Mouse (Mus musculus) ES-Bruce4 (cell line): ENCODE data around the gene Maml2. TPM values are rescaled to one million over a fixed set of nuclear protein-coding genes. Genes with fewer than 3 reads are reported as not detected.
"Not testable (repeated sequence)": the region's sequence is repeated elsewhere in the genome, so short reads cannot be mapped to it uniquely, and the experiment has no call there.

ENCODE experiments used
- H3K27ac ChIP-seq: 2 replicates; pipeline ENCODE4 v1.5.1; 2012; ENCODE audit warnings: low read length, inconsistent platforms; ENCODE audit not compliant: insufficient read depth
- H3K27me3 ChIP-seq: 2 replicates; pipeline ENCODE4 v1.6.1; 2012; ENCODE audit warnings: mild to moderate bottlenecking, low read length, inconsistent platforms; ENCODE audit not compliant: control insufficient read depth, poor library complexity, insufficient read depth, severe bottlenecking
- H3K36me3 ChIP-seq: 2 replicates; pipeline ENCODE4 v1.6.1; 2012; ENCODE audit warnings: inconsistent platforms, mild to moderate bottlenecking, low read length, moderate library complexity; ENCODE audit not compliant: control insufficient read depth, poor library complexity, insufficient read depth, severe bottlenecking
- H3K4me1 ChIP-seq: one replicate; pipeline ENCODE4 v1.8.1; 2011; ENCODE audit warnings: low read length; ENCODE audit not compliant: control insufficient read depth, insufficient read depth
- H3K4me3 ChIP-seq: 2 replicates; pipeline ENCODE4 v1.5.1; 2011; ENCODE audit warnings: low read depth, mild to moderate bottlenecking, low read length
- H3K9ac ChIP-seq: 2 replicates; pipeline ENCODE4 v1.6.1; 2012; ENCODE audit warnings: low read depth, mild to moderate bottlenecking, inconsistent platforms; ENCODE audit not compliant: poor library complexity, severe bottlenecking
- H3K9me3 ChIP-seq: replicated peaks from 2 replicates; pipeline ENCODE4 v1.6.1; 2012; ENCODE audit warnings: mild to moderate bottlenecking, low read length, inconsistent platforms; ENCODE audit not compliant: control insufficient read depth, poor library complexity, insufficient read depth, severe bottlenecking
- CTCF ChIP-seq: IDR thresholded peaks from one replicate; pipeline ENCODE4 v1.8.1; 2011; ENCODE audit warnings: low read depth, low read length
- EP300 ChIP-seq: IDR thresholded peaks from 2 replicates; pipeline ENCODE4 v1.6.1; 2011; ENCODE audit warnings: low read depth, low read length; ENCODE audit not compliant: insufficient read depth
- POLR2A ChIP-seq: IDR thresholded peaks from one replicate; pipeline ENCODE4 v1.8.1; 2011; ENCODE audit warnings: low read length; ENCODE audit not compliant: insufficient read depth
- polyA plus RNA-seq: library from polyadenylated mRNA; stranded (reverse); fragments of >200 nt; gene quantifications from 2 replicates; pipeline ENCODE4 v1.2.4, GENCODE M21; 2011; ENCODE audit warnings: low read depth; ENCODE audit not compliant: missing spikeins, insufficient read depth, insufficient read length

Gene Maml2
- polyA plus RNA-seq, 1 experiment: 1.4 TPM

GRCm38 (mm10) chr9:13709436-13709835 lies 411.7 kb downstream of the Maml2 start:
- H3K36me3 ChIP-seq: no peaks in the 10 kb centered on the region
- no peaks in the 10 kb centered on the region for H3K27me3 ChIP-seq
- H3K9ac ChIP-seq: no peak overlapping the region
- H3K4me3 ChIP-seq: no peak overlapping the region
- H3K9me3 ChIP-seq: no peaks in the 10 kb centered on the region
- TF ChIP-seq POLR2A (no peak), CTCF (no peak), EP300 (no peak)
- no peaks in the 10 kb centered on the region for H3K4me1 ChIP-seq
- H3K27ac ChIP-seq: no peak overlapping the region

GRCm38 (mm10) chr9:13715891-13716290 lies 418.1 kb downstream of the Maml2 start:
- not testable (repeated sequence) for H3K27me3 ChIP-seq, H3K4me3 ChIP-seq, H3K27ac ChIP-seq, H3K4me1 ChIP-seq, H3K36me3 ChIP-seq, H3K9ac ChIP-seq, H3K9me3 ChIP-seq

GRCm38 (mm10) chr9:13716316-13717099 lies 418.8 kb downstream of the Maml2 start:
- no peak overlapping the region for H3K27ac ChIP-seq

GRCm38 (mm10) chr9:13748404-13748797 lies 450.6 kb downstream of the Maml2 start, which contains the start of gene Mtmr2:
Gene Mtmr2, plus strand, starts transcription at chr9:13748410.
- H3K4me3 ChIP-seq: peak within 1 kb of the TSS; percentile 99
- H3K27ac ChIP-seq: no peak within 1 kb of the TSS
- no peaks in the 10 kb centered on the region for H3K36me3 ChIP-seq
- no peaks in the 10 kb centered on the region for H3K4me1 ChIP-seq
- TF ChIP-seq POLR2A: no peak
- no peak for TF ChIP-seq CTCF
- TF ChIP-seq EP300: no peak
- peak within 1 kb of the TSS; percentile 75 for H3K9ac ChIP-seq
- peaks cover 5% of the 10 kb centered on the region; the same call in 1 of the 2 replicates for H3K9me3 ChIP-seq
- H3K27me3 ChIP-seq: no peaks in the 10 kb centered on the region

More at GRCm38 (mm10) chr9:13716316-13717099, 418.8 kb downstream of the Maml2 start:
- no peaks in the 10 kb centered on the region for H3K27me3 ChIP-seq
- H3K4me3 ChIP-seq: no peak overlapping the region
- no peaks in the 10 kb centered on the region for H3K36me3 ChIP-seq
- no peak overlapping the region for H3K9ac ChIP-seq
- H3K4me1 ChIP-seq: no peaks in the 10 kb centered on the region
- no peak for TF ChIP-seq EP300
- peak; percentile 58 for TF ChIP-seq CTCF
- H3K9me3 ChIP-seq: no peaks in the 10 kb centered on the region

- peaks cover 12% of the 10 kb centered on the region for H3K9me3 ChIP-seq
- peak overlapping the region; percentile 75 for H3K9ac ChIP-seq
- H3K4me1 ChIP-seq: no peaks in the 10 kb centered on the region
- TF ChIP-seq EP300: no peak
- TF ChIP-seq CTCF: no peak
- TF ChIP-seq POLR2A: peak; percentile 26
- peak overlapping the region; percentile 99 for H3K4me3 ChIP-seq
- H3K27me3 ChIP-seq: no peaks in the 10 kb centered on the region
- H3K36me3 ChIP-seq: no peaks in the 10 kb centered on the region
- H3K27ac ChIP-seq: no peak overlapping the region
Observed at GRCm38 (mm10) chr9:13748798-13749674, 451.3 kb downstream of the Maml2 start.

GRCm38 (mm10) chr9:13749675-13749998 lies 451.9 kb downstream of the Maml2 start:
- peak overlapping the region; percentile 75 for H3K9ac ChIP-seq
- no peaks in the 10 kb centered on the region for H3K27me3 ChIP-seq
- no peaks in the 10 kb centered on the region for H3K36me3 ChIP-seq
- TF ChIP-seq POLR2A (no peak), EP300 (no peak), CTCF (no peak)
- H3K4me1 ChIP-seq: no peaks in the 10 kb centered on the region
- no peak overlapping the region for H3K27ac ChIP-seq
- peaks cover 12% of the 10 kb centered on the region for H3K9me3 ChIP-seq
- H3K4me3 ChIP-seq: peak overlapping the region; percentile 99
